Comparison of ENCODE assay signal across 9 mouse cellular contexts in genomic region chr6:50294128-50294527, GRCm38 (mm10). TPM values are rescaled to one million over a fixed set of nuclear protein-coding genes. Genes with fewer than 3 reads are reported as not detected.
A peak's percentile ranks its signal among the peaks of the same experiment; 100 is the strongest.
DNase-seq lines count a peak whose midpoint lies in the region; ATAC-seq and TF ChIP-seq lines count a peak whose summit lies in the region.
"Had no signal": no experiment of that assay in that cellular context is flagged by ENCODE, and none has a peak within 500 bp of the region (broad histone marks: within the 10 kb centered on the region; RNA-seq: fewer than 3 reads in every experiment).

No protein-coding gene starts in this region.

- H3K4me2 ChIP-seq in kidney, postnatal 0 days (ENCODE audit: low read length) = no peak overlapping the region
- no peak overlapping the region for H3K4me2 ChIP-seq in liver, embryonic 13.5 days
- no peak overlapping the region for H3K4me2 ChIP-seq in neural tube, embryonic 14.5 days (ENCODE audit: low read depth, low read length)
- H3K4me2 ChIP-seq: embryonic facial prominence, embryonic 13.5 days had no signal

- ATAC-seq in kidney, postnatal 0 days (replicated peaks; ENCODE audit: low FRiP score, low read depth) = peak; percentile 66
- ATAC-seq in liver, embryonic 13.5 days (ENCODE audit: low read depth) = 0 out of 2 replicates have a peak, but pooled peaks have one; percentile 39
- ATAC-seq in neural tube, embryonic 14.5 days (ENCODE audit: low read depth) = peak; percentile 70; the same call in 1 of the 2 replicates

- no peak overlapping the region for H3K27ac ChIP-seq in kidney, postnatal 0 days
- no peak overlapping the region for H3K27ac ChIP-seq in liver, embryonic 13.5 days
- H3K27ac ChIP-seq in neural tube, embryonic 14.5 days (ENCODE audit: low read depth, low read length) = no peak overlapping the region
- H3K27ac ChIP-seq in testis, adult 2 months (ENCODE audit: control insufficient read depth, insufficient read depth, low read depth, low read length) = no peak overlapping the region
- H3K27ac ChIP-seq: embryonic facial prominence, embryonic 13.5 days had no signal

- no peak for TF ChIP-seq POLR2A in testis, adult 2 months (IDR thresholded peaks at IDR 0.05; ENCODE audit: control insufficient read depth, low read depth, low read length)

- H3K27me3 ChIP-seq in kidney, postnatal 0 days (ENCODE audit: insufficient read depth, low read length) = no peaks in the 10 kb centered on the region
- no peaks in the 10 kb centered on the region for H3K27me3 ChIP-seq in liver, embryonic 13.5 days
- no peaks in the 10 kb centered on the region for H3K27me3 ChIP-seq in neural tube, embryonic 14.5 days (ENCODE audit: control insufficient read depth, insufficient read depth, low read length)
- H3K27me3 ChIP-seq in testis, adult 2 months (ENCODE audit: control insufficient read depth, insufficient read depth, low read length) = no peaks in the 10 kb centered on the region
- H3K27me3 ChIP-seq: embryonic facial prominence, embryonic 13.5 days had no signal

- peak; percentile 100 for TF ChIP-seq CTCF in kidney, postnatal 0 days (IDR thresholded peaks at IDR 0.05; ENCODE audit: low read depth)
- peak; percentile 8; the same call in 1 of the 2 replicates for TF ChIP-seq CTCF in testis, adult 2 months (IDR thresholded peaks at IDR 0.05; ENCODE audit: control insufficient read depth, insufficient read depth, insufficient replicate concordance, low read depth, low read length)

- H3K36me3 ChIP-seq in kidney, postnatal 0 days (ENCODE audit: insufficient read depth, low read length) = 0 out of 2 replicates have a peak, but pooled peaks cover 7% of the 10 kb centered on the region
- H3K36me3 ChIP-seq in liver, embryonic 13.5 days = no peaks in the 10 kb centered on the region
- H3K36me3 ChIP-seq in neural tube, embryonic 14.5 days (ENCODE audit: control insufficient read depth, insufficient read depth, low read length) = no peaks in the 10 kb centered on the region
- no peaks in the 10 kb centered on the region for H3K36me3 ChIP-seq in testis, adult 2 months (ENCODE audit: control insufficient read depth, insufficient read depth, low read length)

- peak; percentile 86 for DNase-seq in A20 (ENCODE audit: low read depth, low spot score)
- peak; percentile 95 for DNase-seq in adipocyte (ENCODE audit: low spot score)
- peak; percentile 89 for DNase-seq in embryo, embryonic 10 days (ENCODE audit: low spot score)
- peak; percentile 51 to 75 for DNase-seq in gastrocnemius, postnatal 4 days (ENCODE audit: low spot score in 2 of 2)
- DNase-seq in kidney, postnatal 0 days (ENCODE audit: low spot score) = peak; percentile 96
- peak; percentile 47 for DNase-seq in liver, embryonic 13.5 days

- H3K9ac ChIP-seq in kidney, postnatal 0 days (ENCODE audit: low read depth, low read length) = no peak overlapping the region
- no peak overlapping the region for H3K9ac ChIP-seq in liver, embryonic 13.5 days
- no peak overlapping the region for H3K9ac ChIP-seq in neural tube, embryonic 14.5 days (replicated peaks; ENCODE audit: low read depth, low read length)
- H3K9ac ChIP-seq: embryonic facial prominence, embryonic 13.5 days had no signal

- H3K4me3 ChIP-seq in kidney, postnatal 0 days (replicated peaks; ENCODE audit: low read depth, low read length) = no peak overlapping the region
- no peak overlapping the region for H3K4me3 ChIP-seq in liver, embryonic 13.5 days (replicated peaks)
- H3K4me3 ChIP-seq in neural tube, embryonic 14.5 days (ENCODE audit: low read depth, low read length) = no peak overlapping the region
- no peak overlapping the region for H3K4me3 ChIP-seq in testis, adult 2 months (ENCODE audit: control insufficient read depth, low read depth, low read length)
- H3K4me3 ChIP-seq: embryonic facial prominence, embryonic 13.5 days had no signal

- no peaks in the 10 kb centered on the region for H3K4me1 ChIP-seq in kidney, postnatal 0 days (replicated peaks; ENCODE audit: insufficient read depth, low read length)
- H3K4me1 ChIP-seq in liver, embryonic 13.5 days (replicated peaks) = peaks cover 10% of the 10 kb centered on the region; the same call in 1 of the 2 replicates
- H3K4me1 ChIP-seq in neural tube, embryonic 14.5 days (ENCODE audit: control insufficient read depth, insufficient read depth, low read length) = no peaks in the 10 kb centered on the region
- no peaks in the 10 kb centered on the region for H3K4me1 ChIP-seq in testis, adult 2 months (ENCODE audit: control insufficient read depth, insufficient read depth, low read length)
- H3K4me1 ChIP-seq: embryonic facial prominence, embryonic 13.5 days had no signal

- H3K9me3 ChIP-seq in kidney, postnatal 0 days (replicated peaks; ENCODE audit: low read length) = no peaks in the 10 kb centered on the region
- H3K9me3 ChIP-seq in liver, embryonic 13.5 days (replicated peaks) = no peaks in the 10 kb centered on the region
- no peaks in the 10 kb centered on the region for H3K9me3 ChIP-seq in neural tube, embryonic 14.5 days (ENCODE audit: control insufficient read depth, low read length)
- H3K9me3 ChIP-seq: embryonic facial prominence, embryonic 13.5 days had no signal

- WGBS in kidney, postnatal 0 days = 29% methylated on average over 1 of the region's 1 CpGs
- 23% methylated on average over 1 of the region's 1 CpGs for WGBS in liver, embryonic 13.5 days (ENCODE audit: insufficient replicate concordance)
- 35% methylated on average over 1 of the region's 1 CpGs for WGBS in neural tube, embryonic 14.5 days

RNA-seq across cellular contexts. Expression of gene Gsdme, which starts 30.5 kb away (rescaled TPM):
- 1 to 10 TPM; 3.1 to 4.0 TPM for total RNA-seq in gastrocnemius, postnatal 4 days (2021)
- 54.5 and 59.5 TPM in 2 replicates for polyA plus RNA-seq in kidney, postnatal 0 days (2015; fragmentation: Nextera tagmentation; extraction: Ambion mirVana)
- polyA plus RNA-seq in liver, embryonic 13.5 days (2015; fragmentation: Nextera tagmentation; extraction: Ambion mirVana) = 15.2 and 15.5 TPM in 2 replicates
- 93.9 and 99.0 TPM in 2 replicates for polyA plus RNA-seq in neural tube, embryonic 14.5 days (2014; fragmentation: Nextera tagmentation; extraction: Ambion mirVana)
- 1.5 and 1.9 TPM in 2 replicates for polyA plus RNA-seq in testis, adult 2 months (2012; rRNA removed)
